Mouse (Mus musculus) liver, adult (tissue): Measurements from ENCODE around the gene Jag2.
A peak's percentile ranks its signal among the peaks of the same experiment; 100 is the strongest.

Source experiments
- GATA4 ChIP-seq: IDR thresholded peaks from 2 replicates; pipeline ENCODE4 v1.6.1; 2014; ENCODE audit warnings: mild to moderate bottlenecking, low read length; ENCODE audit not compliant: insufficient replicate concordance

Gene Jag2

GRCm38 (mm10) chr12:112894969-112895368 lies 34.6 kb downstream of the Jag2 start:
- TF ChIP-seq GATA4: no peak

GRCm38 (mm10) chr12:112894303-112894884 lies 35.2 kb downstream of the Jag2 start:
- no peak for TF ChIP-seq GATA4

GRCm38 (mm10) chr12:112885465-112885864 lies 44.1 kb downstream of the Jag2 start:
- TF ChIP-seq GATA4: no peak

- no peak for TF ChIP-seq GATA4
Measured at GRCm38 (mm10) chr12:112881301-112881815, 48.2 kb downstream of the Jag2 start.

GRCm38 (mm10) chr12:112880661-112881060 lies 48.9 kb downstream of the Jag2 start:
- no peak for TF ChIP-seq GATA4

GRCm38 (mm10) chr12:112879731-112880130 lies 49.8 kb downstream of the Jag2 start:
- no peak for TF ChIP-seq GATA4

- no peak for TF ChIP-seq GATA4
Measured at GRCm38 (mm10) chr12:112877607-112878020, 52.0 kb downstream of the Jag2 start.

GRCm38 (mm10) chr12:112877073-112877576 lies 52.5 kb downstream of the Jag2 start:
- no peak for TF ChIP-seq GATA4

GRCm38 (mm10) chr12:112876332-112877072 lies 53.1 kb downstream of the Jag2 start:
- TF ChIP-seq GATA4: no peak

- TF ChIP-seq GATA4: peak; percentile 72; the same call in 1 of the 2 replicates
Measured at GRCm38 (mm10) chr12:112875225-112876013, 54.2 kb downstream of the Jag2 start.

- TF ChIP-seq GATA4: no peak
Measured at GRCm38 (mm10) chr12:112874199-112874598, 55.4 kb downstream of the Jag2 start.

- no peak for TF ChIP-seq GATA4
Measured at GRCm38 (mm10) chr12:112873452-112874190, 56.0 kb downstream of the Jag2 start.

- no peak for TF ChIP-seq GATA4
Measured at GRCm38 (mm10) chr12:112872991-112873390, 56.6 kb downstream of the Jag2 start.

GRCm38 (mm10) chr12:112871272-112871671 lies 58.3 kb downstream of the Jag2 start:
- TF ChIP-seq GATA4: no peak

- TF ChIP-seq GATA4: no peak
Measured at GRCm38 (mm10) chr12:112870775-112871174, 58.8 kb downstream of the Jag2 start.
